Mouse (Mus musculus): ENCODE results near the gene Zbtb38.

Zbtb38 gene

DNA sequence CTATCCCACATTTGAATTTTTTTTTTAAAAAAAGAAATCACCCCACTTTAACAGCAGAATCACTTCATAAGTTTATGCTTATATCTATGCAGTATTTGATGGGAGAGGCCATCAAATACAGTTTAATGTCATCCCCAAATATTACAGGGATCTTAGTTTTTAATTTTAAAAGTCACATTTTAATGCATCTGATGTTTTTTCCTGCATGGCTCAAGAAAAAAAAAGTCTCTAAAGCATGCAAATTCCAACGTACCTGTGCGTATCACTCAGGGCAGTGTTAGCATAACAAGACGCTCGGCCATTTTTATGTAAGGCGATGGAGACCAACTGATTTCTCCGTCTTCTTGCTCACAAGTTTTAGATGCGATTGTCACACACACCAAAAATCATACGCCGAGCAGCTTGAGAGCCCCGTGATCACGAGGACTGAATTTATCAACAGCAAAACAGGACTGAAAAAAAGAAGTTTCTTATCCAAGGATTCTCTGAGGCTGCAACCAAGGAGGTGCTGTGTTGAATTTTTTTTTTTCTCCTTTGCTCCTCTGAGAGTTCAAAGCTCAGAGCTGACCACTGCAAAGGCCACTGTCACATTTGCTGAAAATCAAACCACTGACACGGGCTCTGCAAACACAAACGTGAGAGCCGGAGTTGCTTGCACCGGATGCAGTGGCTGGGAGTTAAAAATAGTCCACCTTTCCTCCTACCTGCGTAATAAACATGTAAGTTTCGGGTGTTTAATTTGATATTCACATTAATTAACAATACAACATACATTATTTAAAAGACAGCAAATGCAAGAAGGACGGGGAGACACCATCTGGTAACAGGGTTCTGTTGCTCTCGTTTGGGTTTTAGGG is 21.4 kb downstream of the Zbtb38 start:
- DNase-seq: no peak

DNA sequence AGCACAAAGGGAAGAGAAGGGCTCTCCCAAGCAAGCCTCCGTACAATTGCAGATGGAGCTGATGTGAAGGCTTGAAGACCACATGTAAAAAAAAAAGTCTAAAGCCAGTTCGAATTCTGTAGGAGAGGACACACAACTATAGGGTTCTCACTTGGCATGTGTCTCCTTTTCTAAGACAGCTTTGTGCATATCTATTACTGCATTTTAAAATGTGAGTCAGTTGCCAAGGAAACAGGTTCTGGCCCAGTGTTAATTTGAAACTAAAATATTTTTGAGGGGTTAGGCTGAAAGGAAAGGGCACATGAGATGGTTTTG is 22.4 kb downstream of the Zbtb38 start:
- DNase-seq: no peak

DNA sequence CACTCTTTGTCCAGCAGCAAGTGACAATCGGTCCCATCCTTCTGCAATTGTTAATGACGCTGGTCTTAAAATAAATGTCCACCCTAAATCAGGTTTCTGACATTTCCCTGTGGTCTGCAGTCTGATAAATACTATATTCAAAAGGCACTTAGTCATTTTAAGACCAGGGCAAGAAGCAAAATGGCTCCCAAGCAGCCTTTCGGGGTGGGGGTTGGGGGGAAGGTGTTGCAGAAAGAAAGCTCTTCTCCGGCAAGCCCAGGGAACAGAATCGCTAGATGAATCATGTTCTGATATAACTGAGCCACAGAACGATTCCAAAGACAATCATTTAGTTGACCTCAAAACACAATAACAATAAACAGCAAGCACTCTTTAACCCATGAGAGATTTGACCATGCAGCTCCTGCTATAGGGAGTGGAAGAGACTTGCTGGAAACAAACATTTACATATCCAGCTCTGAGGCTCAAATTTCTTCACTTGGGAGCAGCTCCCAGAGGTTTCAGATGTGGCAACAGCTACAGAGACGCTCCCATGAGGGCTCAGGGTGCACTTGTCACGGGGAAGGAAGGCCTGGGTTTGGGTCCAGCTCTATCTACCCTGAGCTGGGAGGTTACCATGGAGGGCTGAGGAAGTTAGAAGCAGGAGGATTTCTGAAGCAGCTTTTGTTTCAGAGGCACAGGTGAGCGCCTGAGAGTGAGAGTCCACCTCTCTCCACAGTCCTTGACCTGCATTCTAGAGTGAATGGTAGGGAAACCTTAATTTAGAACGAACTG is 22.9 kb downstream of the Zbtb38 start:
- DNase-seq: no peak

- no peak for DNase-seq
These were observed 24.1 kb downstream of the Zbtb38 start for GRCm38 (mm10) chr9:96728338-96729162.

- peak; percentile 51 to 62 for DNase-seq
These were observed 24.9 kb downstream of the Zbtb38 start for GRCm38 (mm10) chr9:96727688-96728087.

GRCm38 (mm10) chr9:96726336-96727131 is 26.1 kb downstream of the Zbtb38 start:
- peak; percentile 69 to 75 for DNase-seq

GRCm38 (mm10) chr9:96725582-96726320 is 26.9 kb downstream of the Zbtb38 start:
- DNase-seq: peak; percentile 60 to 61

- DNase-seq: no peak
These were observed 29.0 kb downstream of the Zbtb38 start for GRCm38 (mm10) chr9:96723650-96724049.

DNA sequence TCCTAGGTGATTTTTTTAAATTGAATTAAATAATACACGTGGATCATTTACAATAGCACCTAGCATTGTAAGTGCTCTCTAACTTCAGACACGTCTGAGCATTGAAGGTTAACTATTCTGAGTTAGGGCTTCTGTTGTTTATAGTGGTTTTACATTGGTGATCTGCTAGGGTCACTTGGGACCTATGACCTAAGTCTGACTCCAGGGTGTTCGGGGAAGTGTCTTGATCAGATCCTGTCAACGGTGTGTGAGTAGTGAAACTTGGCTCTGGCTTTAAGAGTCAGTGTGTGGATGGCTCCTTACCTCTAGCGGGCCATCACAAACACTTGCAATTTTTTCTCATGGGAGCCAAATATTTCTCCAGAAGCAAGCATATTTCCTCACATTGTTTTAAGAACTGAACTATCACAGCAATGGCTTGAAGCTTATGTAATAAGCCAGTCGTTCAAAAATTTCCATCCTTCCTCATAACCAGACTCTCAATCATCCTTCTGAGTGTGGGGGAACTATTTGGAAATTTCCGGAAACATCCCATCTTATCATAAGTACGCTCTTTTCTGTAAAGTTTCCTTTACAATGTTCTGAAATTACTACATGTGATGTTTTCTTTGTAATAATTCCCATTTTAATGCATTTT is 31.4 kb downstream of the Zbtb38 start:
- DNase-seq: no peak

GRCm38 (mm10) chr9:96720510-96721162 is 32.0 kb downstream of the Zbtb38 start:
- peak in 1 of 2 experiments; percentile 47 for DNase-seq

DNA sequence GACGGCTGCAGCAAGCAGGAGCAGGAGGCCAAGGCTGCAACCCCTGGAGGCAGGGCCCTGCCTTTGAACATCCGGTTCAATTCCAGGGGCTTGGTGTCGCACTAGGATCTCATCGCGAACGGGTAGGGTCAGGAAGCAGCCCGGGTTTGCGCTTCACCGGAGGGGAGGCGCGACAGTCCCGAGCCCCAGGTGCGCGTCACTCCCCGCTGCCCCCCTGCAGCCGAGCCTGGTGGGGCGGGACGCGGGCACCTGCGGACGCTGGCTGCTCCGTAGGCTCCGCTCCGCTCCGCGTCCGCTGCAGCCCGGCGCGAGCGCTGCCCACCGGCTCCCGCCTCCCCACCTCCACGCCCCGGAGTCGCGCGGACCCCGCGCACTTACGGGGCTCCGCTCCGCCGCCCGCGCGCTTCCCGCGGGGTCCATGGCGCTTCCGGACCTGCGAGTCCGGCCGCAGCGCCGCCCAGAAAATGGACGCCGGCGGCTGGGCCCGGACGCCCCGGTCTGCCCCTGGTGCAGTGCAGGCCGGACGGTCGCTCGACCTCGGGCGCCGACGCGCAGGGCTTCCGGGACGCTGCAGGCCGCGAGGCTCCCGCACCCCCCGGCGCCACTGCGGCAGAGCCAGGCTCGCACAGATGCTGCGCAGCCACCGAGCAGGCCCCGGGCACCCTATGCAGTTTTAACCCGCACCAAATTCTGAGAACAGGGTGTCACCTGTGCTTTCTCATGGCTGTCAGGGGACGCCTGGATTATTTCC is 33.0 kb downstream of the Zbtb38 start:
- DNase-seq: peak; percentile 80 to 83

GRCm38 (mm10) chr9:96718888-96719287 is 33.7 kb downstream of the Zbtb38 start:
- DNase-seq: no peak

DNA sequence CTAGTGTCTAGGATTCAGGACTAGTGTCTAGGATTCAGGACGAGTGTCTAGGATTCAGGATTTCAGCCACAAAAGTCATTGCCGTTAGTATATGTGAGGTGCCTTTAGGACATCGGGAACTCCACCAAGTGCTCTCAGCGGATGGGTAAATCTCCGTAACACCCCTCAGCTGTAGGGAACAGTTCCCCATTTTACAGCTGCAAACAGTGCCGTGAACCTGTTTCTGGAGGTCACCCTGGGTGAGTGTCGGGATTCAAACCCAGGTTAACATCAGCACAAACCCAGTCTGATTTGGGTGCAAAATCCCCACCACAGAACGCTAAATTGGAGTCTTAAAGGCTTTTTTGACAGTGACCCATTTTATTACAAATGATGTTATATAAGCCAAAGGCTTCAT is 34.2 kb downstream of the Zbtb38 start:
- no peak for DNase-seq

DNA sequence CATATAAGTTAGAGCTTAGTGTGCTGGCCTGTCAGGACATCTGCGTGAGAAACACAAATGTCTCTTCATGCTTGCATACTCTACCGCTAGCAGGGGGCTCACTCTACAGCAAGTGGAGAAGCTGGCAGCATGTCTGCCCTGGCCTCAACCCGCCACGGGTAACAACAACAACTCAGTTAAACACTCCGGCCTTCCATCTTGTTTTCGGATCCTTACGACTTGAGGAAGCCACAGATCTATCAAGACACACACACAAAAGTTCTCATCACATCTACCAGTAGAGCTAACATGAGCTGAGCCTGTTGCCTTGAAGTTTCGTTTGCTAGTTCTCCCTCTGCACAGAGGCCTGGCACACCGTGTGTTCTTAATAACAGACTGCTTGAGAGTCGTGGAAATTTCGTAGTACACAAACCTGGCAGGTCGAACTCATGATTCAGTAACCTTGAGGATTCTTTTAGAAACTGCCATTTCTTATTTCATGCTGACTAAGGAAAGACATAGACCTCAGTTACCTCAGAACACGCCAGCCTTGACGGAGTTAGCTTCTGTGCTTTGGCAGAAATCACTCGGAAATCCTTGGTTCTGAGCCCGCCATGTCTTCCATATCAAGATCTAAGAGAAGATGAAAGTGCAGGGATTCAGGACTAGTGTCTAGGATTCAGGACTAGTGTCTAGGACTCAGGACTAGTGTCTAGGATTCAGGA is 34.8 kb downstream of the Zbtb38 start:
- no peak for DNase-seq

- no peak for DNase-seq
These were observed 35.7 kb downstream of the Zbtb38 start for GRCm38 (mm10) chr9:96716735-96717444.

DNA sequence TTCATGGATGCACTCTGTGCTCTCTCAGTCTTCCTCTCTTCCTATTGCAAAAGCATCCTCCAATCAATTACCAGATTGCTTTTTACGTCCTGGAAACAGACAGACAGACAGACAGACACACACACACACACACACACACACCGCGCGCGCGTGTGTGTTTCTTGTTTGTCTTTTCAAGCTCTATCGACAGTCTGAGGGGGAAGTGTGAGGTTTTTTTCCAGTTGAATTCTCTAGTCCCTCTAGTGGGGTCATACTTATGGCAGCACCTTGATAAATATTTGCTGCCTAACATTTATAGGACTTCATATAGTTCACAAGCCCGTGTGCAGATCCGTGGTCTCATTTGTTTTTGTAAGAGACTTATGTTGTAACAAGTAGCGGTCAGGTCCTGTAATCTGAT is 36.5 kb downstream of the Zbtb38 start:
- no peak for DNase-seq

DNA sequence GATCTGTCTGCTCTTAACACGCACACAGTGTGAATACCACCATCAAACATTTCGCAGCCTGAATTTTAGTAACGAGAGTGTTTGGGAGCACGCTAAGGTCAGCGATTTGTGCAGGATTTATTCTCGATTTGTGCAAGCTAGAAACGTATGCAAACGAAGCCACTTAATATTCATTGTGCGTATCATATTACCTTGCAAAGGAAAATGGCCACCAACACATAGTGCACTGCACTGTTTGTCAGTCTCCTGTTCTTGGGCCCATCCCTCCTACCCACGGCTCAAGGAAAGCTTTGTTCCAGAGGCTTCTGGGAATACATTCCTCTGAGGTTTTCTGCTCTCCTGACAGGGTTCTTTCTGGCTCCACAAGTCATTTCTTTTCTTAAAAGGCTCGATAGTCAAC is 37.5 kb downstream of the Zbtb38 start:
- DNase-seq: no peak
